Mouse (Mus musculus) myocyte (in vitro differentiated cells): Measurements from ENCODE around the gene Actn1.

Experiments used
- MAX ChIP-seq: IDR thresholded peaks from one replicate; pipeline ENCODE4 v1.6.1; 2011; ENCODE audit warnings: low read depth, mild to moderate bottlenecking, control low read depth
- MYOG ChIP-seq, 3 experiments: IDR thresholded peaks; one replicate each; pipeline ENCODE4 v1.6.1; 2011; ENCODE audit warnings: control low read depth in 2 of 3, low read depth in 2 of 3, mild to moderate bottlenecking in 2 of 3; ENCODE audit not compliant: insufficient read length in 2 of 3, control insufficient read depth in 1 of 3, insufficient read depth in 1 of 3
- POLR2A ChIP-seq: IDR thresholded peaks from one replicate; pipeline ENCODE4 v1.6.1; 2011; ENCODE audit warnings: low read depth, mild to moderate bottlenecking, control low read depth, moderate library complexity; ENCODE audit not compliant: insufficient read length
- POLR2AphosphoS2 ChIP-seq: IDR thresholded peaks from one replicate; pipeline ENCODE4 v1.6.1; 2011; ENCODE audit warnings: low read depth, control low read depth; ENCODE audit not compliant: insufficient read length

DNA sequence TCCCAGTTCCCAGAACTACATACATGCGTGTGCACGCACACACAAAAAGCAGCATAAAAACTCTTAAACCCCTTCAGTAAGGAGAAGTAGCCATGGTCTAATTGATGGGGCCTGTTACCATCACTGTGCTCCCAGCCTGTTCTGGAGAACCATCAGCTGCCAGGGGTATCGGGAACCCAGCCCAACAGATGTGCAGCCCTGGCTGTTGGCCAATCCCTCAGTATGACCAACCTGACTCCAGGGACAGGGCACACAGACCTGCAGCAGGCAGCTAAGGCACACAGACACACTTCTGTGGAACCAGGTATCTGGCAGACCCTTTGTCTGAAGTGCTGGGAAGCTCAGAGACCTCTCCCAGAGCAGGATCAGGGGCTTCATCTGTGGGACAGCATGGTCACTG is 37.7 kb downstream of the Actn1 start:
- no peak for TF ChIP-seq POLR2AphosphoS2
- TF ChIP-seq MAX, result no peak
- peak in 1 of 3 experiments; percentile 11 for TF ChIP-seq MYOG (IDR thresholded peaks at IDR 0.05; ENCODE audit: control insufficient read depth in 1 of 3, insufficient read depth in 1 of 3, insufficient read length in 2 of 3, low read depth in 2 of 3)
- TF ChIP-seq POLR2A, result no peak
